Mouse (Mus musculus) cerebellum, adult 9-10 months (tissue): ENCODE data around the gene Zmynd8.

Experiments
- DNase-seq: peaks from one replicate; pipeline ENCODE4 v3.0.0; 2022

The Zmynd8 gene

DNA sequence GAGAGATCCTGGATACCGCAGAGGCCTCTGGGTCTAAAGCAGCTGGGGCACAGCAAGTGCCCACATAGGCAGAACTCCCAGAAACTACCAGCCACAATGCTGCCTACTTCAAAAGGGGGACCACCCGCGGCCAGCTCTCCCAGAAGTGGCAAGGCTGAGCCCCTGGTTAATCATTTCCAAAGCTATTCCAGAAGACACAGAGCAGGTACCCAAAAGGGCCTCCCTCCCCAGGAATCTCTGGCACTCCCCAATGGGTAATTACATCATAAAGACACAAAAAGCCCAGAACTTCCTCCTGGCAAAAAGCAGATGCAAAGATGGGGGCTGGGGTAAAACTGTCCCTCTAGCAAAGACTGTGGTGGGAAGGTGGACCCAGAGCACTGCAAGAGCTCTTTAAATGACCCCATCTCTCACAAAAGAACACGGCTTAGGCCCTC is 41.4 kb downstream of the Zmynd8 start:
- peak; percentile 62 for DNase-seq

DNA sequence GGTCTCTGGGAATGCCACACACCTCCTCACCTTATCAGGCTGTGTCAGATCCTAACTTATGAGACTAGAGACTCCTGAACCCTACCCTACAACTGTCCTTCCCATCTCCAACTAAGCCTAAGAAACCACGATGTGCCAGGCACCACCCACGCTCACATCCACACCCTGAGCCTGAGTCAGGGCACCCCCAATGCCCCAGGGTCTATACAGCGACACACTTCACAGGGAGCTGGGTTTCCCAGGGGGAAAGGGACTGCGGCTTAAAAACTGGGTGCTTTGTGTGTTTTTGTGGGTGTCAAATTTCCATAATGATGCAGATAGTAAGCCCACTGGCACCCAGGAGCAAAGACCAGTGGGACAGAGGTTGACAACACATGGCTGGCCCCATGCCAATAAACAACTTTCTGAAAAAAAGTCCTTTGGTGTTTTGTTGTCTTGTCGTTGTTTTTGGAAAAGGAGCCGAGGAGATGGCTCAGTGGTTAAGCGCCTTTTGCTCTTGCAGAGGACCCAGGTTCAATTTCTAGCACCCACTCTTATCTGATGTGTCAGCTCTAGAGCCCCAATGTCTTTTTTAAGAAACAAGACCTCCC is 42.1 kb downstream of the Zmynd8 start:
- peak; percentile 67 for DNase-seq

DNA sequence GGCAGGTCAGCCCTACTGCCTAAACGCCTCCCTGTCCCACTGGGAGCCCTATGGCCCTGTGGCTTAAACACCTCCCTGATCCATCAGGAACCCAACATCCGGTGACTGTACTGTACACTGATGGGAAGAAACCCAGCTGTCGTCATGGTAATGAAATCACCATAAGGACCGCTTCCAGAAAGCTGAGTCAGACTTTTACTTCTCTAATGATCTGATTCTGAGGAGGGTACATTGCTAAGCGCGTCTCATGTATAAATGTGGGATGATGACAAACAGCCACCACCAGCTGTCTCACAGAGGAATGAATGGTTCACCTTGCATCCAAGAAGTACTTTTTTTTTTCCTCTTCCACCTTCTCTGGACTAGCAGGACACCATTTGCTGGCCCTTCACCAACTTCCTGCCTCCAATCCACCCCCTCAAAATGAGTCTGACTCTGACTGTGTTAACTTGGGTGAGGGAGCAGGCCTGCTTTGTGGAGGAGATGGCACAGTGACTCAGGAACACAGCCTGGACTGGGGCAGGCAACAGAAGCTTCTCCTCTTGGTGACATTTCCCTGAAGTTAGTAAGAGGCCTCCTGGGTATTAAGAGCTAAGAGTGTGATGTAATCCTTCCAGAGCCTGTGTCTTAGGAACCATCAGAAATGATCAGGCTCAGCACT is 43.0 kb downstream of the Zmynd8 start:
- peak; percentile 70 for DNase-seq

DNA sequence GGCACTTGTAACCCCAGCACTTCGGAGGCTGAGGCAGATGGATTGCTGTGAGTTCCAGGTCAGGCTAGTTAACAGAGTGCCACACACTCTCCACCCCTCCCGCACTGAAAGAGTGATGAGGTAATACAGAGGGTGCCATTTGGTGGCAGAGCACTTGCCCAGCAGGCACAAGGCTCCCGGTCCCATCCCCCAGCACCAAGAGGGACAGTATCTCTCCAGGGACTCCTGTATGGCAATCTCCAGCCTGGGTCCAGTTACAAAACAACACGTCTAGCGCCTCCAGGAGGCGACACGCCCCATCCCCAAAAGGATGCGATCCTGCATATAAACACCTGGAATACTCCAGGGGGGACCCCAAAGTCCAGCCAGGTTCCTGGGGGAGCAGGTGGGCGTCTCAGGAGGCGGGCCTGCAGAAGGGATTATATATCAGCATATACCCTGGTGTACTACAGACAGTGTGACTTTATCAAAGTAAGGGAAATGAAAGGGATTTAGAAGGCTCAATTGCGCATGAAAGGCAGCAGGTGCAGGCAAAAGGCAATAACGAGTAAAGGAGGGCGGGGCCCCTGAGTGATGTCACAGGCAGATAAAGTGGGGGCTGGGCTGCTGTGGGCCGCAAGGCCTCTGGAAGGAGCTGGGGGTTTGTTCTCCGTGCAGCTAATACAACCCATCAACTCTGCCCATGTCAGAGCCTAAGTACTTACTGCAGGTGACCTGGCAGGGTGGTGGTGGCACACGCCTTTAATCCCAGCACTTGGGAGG is 44.4 kb downstream of the Zmynd8 start:
- DNase-seq, result peak; percentile 86

DNA sequence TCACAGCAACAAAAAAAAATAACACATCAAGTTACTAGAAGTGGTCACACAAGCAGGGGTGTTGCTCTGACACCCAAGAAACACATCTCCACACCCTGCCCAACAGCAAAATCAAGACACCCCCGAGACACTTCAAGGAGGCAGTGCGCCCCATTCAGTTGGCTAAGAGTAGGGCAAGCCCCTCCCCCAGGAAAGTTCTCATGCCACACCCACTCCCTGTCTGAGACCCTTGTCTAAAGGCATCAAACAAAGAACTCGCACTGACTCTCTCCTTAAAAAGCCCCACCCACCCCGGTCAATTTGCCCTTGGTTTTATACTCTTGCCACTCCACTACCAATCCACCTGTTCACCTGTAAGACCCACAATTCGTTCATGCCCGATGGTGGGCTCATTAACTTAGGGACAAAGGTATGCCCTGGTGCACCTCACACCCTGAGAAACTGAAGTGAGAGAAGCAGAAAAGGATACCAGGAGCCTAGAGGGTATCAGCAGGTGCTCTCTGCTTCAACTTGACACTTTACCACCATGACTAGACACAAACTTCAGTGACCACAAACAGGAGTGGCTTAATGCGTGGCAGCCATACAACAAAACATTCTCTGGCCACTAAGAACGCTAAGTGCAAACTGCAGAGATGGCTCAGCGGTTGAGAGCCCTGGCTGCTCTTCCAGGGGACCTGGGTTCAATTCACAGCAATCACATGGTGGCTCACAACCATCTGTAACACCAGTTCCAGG is 45.8 kb downstream of the Zmynd8 start:
- peak; percentile 62 for DNase-seq

DNA sequence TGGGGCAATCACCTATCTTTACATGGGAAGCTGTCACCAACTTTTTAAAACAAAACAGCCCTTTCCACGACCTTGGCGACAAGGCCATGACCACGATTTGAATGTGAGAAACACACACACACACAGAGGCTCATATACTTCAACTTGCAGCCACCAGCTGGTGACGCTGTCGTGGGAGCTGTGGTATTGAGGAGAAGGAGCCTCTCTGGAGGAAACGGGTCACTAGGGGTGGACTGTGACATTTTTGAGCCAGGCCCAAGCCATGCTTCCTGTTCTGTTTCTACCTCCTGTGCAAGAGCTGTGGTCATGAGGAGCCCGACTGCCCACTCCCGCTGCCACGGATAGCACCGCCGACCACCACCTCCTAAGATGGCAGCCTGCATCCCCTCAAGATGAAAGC is 46.4 kb downstream of the Zmynd8 start:
- no peak for DNase-seq

DNA sequence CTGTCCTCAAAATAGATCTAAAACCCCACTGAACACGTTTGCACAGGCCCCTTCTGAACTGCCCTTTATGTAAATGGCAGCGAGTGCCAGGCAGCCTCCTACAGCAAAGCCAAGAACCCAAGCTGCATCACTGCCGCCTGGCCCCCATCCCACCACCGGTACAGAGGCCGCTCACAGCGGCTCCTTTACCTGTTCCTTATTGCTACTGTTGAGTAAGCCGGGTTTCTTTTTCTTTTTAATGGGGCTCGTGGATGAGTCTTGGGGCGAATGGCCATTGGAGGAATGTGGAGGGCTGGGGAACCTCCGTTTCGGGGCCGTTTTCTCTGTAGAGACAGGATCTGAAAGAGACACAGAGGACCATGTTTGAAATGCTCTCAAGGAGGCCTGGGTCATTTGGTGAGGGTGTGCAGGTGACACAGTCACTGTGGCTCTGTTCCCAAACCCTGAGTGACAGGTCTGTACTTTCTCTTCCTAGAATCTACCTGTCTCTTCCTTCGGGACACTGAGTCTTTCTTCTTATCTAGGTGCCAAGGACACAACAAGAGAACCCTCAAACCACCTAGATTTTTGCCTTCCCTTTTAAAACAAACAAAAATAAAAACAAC is 46.9 kb downstream of the Zmynd8 start:
- peak; percentile 69 for DNase-seq

DNA sequence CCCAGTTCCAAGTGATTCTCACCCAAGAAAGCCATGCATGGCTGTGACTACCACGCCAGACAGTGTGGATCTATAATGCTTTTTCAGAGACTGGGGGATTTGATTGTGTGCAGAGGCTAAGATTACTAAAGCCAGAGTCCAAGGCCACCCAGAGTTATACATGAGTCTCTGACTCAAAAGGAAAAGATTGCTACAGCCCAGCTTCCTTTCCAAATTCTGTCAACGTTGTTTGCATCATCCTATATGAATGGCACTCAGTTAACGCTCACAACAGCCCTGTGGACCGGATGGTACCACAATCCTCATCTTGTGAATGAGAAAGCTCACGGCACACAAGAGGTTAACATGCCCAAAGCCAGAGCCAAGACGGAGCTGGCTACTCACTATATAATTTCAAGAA is 48.0 kb downstream of the Zmynd8 start:
- DNase-seq, result no peak

DNA sequence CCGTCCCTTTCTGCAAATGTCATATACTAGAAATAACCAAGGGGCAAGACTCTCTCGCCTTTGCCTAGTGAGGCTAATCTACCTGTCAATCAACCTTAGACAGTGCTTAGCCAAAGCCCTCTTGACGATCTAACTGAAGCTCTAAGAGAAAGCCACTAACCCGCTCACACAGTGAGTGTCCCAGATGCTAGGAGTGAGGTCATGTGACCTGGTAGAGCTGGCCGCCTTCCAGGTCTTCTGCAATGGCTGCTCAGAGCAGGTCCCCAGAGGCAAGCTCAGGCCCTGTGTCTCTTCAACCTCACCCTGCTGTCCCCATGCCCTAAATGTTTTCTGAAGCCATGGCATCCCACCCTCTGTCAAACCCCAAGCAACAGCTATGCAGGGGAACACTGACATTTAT is 49.7 kb downstream of the Zmynd8 start:
- no peak for DNase-seq

DNA sequence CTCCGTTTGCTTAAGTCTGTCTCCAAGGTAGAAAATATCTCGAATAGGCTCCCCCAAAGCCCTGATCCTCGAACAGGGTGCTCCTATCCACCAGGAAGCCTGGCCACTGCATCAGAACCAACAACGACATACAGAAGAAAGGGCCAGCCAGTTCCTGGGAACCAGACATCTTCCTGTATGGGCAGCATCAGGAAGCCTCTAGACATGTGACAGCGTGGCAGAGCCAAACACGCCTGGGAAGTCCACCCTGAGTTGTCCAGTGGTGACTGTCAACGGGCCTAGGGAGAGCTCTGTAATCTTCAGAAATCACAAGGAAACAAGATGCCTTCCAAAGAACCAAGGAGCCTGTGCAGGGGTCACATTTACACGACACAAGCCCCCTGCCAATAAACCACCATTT is 52.0 kb downstream of the Zmynd8 start:
- no peak for DNase-seq

DNA sequence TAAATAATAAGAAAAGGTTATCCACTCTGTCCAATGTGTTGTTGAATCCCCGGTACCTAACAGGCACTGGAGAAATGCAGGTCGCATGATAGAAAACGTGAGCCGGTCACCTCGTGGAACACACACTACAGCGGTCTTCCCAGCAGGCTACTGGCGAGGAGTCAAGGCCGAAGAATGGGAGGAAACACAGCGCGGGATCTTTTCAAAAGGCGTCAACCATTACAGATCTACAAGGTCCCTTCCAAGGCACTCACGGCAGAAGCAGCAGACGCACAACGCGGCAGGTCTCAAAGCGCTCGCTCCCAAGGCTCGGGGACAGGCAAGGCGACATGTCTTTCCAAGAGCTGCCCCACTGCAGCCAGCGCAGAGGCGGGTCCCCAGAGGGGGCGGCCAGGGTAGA is 53.3 kb downstream of the Zmynd8 start:
- peak; percentile 85 for DNase-seq

DNA sequence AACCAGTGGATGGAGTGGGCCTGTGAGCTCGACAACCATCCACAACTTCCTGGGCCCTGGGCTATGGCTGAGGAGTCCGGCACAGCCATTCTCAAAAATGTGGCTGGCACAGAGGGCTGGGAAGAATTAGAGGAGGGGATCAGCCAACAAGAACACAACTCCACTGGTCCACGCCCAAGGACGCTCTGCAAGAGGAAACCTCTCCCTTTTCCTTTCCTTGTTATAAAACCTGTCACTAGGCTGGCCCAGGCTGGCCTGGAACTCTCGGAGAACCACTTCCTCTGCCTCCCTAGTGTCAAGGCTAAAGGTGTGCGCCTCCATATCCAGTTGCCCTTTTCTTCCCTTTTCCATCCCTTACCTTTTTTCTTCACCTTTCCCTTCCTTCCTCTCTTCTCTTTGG is 55.5 kb downstream of the Zmynd8 start:
- DNase-seq, result no peak

DNA sequence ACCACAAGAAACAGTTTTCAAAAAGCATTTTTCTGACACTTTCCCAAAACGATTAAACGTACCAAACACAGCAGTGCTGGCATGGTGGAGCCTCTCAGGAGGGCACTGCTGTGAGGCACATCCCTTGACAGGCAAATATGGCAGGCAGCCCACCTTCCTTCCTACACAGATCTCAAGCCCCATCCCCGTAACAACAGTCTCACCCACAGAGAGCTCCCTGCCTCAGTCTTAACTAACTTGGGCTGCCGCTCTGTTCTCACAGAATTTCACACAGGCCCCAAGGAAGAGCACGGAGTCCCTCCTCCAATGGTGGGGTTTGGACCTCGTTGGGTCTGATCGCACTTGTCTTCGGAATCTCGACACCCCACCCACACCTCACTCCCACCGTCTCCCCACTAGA is 56.6 kb downstream of the Zmynd8 start:
- no peak for DNase-seq

DNA sequence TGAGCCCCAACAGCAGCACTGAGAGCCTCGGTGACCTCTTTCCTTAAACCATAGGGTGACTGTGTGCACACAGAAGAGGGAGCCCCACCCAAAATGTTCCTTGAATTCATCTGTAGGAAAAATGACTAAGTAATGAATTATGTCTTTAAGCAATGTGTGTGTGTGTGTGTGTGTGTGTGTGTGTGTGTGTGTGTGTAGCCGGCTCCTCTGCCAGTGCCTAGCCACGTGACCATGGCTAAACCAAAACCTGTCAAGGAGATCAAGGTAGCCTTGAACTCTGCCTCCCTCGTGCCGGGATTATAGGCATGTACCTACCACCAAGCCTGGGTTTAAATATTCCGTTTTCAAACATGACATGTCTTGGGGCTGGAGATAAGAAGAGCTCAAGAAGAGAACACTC is 57.0 kb downstream of the Zmynd8 start:
- no peak for DNase-seq

DNA sequence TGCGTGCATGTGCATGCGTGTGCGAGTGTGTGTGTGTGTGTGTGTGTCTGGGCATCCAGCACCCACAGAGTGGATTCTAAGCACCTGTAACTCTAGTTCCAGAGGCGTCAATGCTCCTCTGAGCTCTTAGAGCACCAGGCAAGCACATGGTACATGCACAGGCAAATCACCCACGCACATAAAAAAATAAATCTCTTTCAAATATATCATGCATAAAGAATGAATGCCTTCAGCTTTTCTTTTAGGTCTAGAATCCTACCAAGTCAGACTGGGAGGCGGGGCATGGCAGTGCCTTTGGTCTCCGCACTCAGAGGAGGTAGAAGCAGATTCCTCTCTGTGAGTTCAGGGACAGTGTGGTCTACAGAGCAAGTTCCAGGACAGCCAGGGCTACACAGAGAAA is 58.0 kb downstream of the Zmynd8 start:
- DNase-seq, result no peak

DNA sequence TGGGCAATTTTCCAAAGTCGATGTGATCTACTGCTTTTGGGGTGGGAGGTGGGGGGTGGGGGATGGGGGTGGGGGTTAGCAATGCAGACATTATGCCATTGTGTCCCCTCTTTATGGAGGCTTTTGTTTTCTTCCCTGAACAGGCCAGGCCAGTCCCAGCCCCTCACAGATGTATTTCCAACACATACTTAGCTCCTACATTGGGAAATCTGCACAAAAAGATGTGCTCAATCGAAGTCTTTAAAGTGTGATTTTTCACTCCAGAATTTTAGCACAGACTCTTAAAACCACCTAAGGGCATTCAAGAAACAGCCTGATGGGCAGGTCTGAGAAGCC is 59.5 kb downstream of the Zmynd8 start:
- DNase-seq, result no peak

DNA sequence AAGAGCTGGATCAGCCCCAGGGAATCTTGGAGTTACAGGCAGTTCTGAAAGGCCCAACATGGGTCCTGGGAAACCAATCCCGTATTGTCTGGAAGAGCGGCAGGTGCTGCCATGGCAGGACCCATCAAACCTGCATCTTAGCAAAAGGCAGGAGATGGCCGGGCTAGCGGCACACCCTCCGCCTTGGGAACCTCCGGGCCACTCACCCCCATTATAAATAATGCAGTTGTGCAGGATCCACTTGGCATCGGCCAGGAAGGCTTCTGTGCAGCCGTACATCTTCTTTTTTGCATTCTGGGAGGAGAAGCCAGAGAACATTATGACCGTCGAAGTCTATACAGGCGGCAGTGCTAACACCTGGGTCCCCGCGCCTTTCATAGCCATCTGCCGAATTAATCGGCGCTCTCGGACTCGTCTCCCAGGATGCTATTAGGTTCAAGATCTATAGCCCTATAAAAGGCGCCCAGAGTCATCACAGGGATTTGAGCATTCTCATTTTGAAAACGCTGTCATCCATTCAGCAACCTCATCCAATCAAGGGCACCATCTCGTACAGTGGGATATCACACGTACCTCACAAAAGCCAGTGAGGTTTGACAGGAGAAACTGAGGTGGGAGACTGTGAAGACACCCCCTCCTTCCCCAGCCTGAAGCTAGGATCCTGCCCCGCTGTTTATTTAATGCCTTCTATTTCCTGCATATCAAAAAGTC is 60.1 kb downstream of the Zmynd8 start:
- no peak for DNase-seq

DNA sequence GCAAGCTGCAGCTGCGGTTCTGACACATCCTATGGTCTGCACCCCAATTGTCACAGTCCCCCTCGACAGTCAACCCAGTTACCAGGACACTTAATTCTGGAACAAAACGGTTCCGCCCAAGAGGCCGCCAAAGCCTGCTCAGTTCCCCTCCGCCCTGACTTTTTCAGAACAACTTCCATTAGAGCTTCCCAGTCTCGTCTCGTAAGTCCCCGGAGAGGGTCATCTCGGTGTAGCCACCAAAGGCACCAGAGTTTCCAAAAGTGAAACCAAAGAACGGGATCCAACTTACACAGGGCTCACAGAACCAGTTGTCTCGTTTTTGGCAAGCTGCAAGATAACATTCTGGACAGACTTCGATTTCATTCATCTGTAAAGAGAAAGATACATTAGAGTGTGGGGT is 64.2 kb downstream of the Zmynd8 start:
- DNase-seq, result no peak

DNA sequence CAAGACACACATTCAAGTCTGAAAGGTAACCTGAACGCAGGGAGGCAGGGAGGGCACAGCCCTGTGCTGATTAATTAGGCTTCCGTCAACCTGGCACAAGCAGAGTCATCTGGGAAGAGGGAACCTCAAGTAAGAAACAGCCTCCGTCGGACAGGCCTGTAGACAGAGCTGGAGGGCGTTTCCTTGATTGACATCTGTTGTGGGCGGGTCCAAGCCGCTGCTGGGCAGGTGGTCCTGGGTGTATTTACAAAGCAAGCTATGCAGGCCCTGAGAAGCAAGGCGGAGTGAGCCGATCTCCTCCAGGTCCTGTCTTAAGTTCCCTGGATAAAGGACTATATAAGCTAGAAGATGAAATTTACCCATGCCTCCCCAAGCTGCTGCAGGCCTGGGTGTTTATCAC is 65.3 kb downstream of the Zmynd8 start:
- DNase-seq, result no peak

DNA sequence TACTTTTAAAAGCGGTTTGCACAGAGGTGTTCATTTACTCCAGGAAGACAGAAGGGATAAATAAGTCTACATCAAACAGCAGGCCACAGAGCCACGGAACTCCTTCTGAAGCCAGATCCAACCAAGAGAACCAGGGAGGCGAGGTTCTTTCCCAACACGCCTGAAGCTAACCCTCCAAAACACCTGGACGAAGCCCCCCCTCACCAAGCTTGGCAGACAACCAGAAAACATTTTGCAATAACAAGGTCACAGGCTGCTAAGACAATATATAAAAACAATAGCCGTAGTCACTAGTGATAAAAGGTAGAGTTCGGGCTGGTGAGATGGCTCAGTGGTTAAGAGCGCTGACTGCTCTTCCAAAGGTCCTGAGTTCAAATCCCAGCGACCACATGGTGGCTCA is 66.1 kb downstream of the Zmynd8 start:
- no peak for DNase-seq

DNA sequence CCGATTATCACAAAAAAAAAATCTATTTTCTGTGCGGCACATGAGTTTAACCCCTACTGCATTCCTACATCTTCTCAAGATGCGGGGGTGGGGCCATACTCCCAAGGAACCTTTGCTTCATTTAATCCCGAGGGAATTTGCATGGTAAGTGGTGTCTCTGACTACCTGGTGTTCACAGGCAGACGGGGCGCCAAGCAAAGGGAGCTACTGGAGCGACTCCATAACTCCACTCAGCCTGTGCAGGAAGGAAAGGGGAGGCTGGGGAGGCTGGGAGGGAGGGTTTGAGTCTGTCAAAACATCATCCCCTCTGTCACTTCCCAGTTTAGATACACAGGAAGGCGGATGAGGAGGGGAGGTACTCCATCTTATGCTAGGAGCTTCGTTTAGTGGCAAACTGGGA is 66.5 kb downstream of the Zmynd8 start:
- no peak for DNase-seq

DNA sequence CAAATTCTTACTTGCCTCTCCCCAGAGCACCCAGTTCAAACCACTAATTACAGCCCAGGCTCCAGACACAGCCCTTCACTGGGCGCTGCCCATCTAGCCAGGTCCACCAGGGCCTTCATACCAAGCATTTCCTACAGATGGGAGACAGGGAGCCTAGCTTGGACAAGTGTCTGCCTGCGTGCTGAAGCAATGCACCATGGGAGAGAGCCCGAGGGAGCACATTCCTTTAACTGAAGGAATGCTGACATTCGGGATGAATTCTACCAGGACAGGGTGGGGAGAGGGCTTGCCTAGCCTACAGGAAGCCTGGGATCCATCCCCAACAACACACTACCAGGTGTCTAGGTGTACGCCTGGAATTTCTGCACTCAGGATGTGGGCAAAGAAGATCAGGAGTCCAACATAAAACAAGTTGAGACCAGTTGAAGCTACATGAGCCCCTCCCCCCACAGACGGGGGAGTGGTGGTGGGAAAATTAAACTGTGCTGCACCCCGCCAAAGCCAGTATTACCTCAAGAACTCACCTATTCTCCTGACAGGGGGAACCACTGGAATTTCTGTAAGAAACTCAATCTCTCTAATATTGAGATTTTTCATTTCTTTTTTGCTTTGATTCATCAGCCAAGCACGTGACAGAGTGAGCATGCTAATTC is 67.1 kb downstream of the Zmynd8 start:
- DNase-seq, result no peak
